Mouse (Mus musculus) lung, adult 2 months (tissue): ENCODE data around the gene Zbtb8os. TPM values are rescaled to one million over a fixed set of nuclear protein-coding genes. Genes with fewer than 3 reads are reported as not detected.
"Not testable (repeated sequence)": the region's sequence is repeated elsewhere in the genome, so short reads cannot be mapped to it uniquely, and the experiment has no call there.

ENCODE experiments used
- DNase-seq: peaks from one replicate; pipeline ENCODE4 v3.0.0; 2022
- H3K4me1 ChIP-seq: fragments of 200-500 bp; 2 replicates; pipeline ENCODE4 v1.6.1; 2011; ENCODE audit warnings: low read length; ENCODE audit not compliant: control insufficient read depth, insufficient read depth
- H3K4me3 ChIP-seq: fragments of 200-500 bp; replicated peaks from 2 replicates; pipeline ENCODE3; 2011; ENCODE audit warnings: low read depth, mild to moderate bottlenecking, control low read depth, low read length; ENCODE audit errors: extremely low read depth
- CTCF ChIP-seq: fragments of 200-500 bp; IDR thresholded peaks from 2 replicates; pipeline ENCODE4 v1.5.1; 2011; ENCODE audit warnings: mild to moderate bottlenecking, low read length, control low read depth; ENCODE audit not compliant: insufficient read depth
- POLR2A ChIP-seq: fragments of 200-500 bp; IDR thresholded peaks from 2 replicates; pipeline ENCODE4 v1.6.1; 2011; ENCODE audit warnings: low read depth, mild to moderate bottlenecking, control low read depth, low read length, borderline replicate concordance; ENCODE audit errors: extremely low read depth
- WGBS: fragments of 180-500 bp; shearing (Covaris S2); methylation state at CpG from one replicate; pipeline ENCODE4 v1.1.7; 2018; 5-methylcytosine and 5-hydroxymethylcytosine counted together
- polyA plus RNA-seq: library from polyadenylated mRNA; depleted of rRNA; stranded (reverse); fragments of >200 nt; gene quantifications from 2 replicates; pipeline ENCODE4 v1.2.3, GENCODE M21; 2012

Zbtb8os gene
- polyA plus RNA-seq, 1 experiment: 11.3 TPM

- DNase-seq: peak; percentile 68
- Histone ChIP-seq H3K4me3 (no peak overlapping the region), H3K4me1 (no peaks in the 10 kb centered on the region)
- 3% methylated on average over 1 of the region's 1 CpGs for WGBS
- TF ChIP-seq POLR2A: no peak
- peak; percentile 96 for TF ChIP-seq CTCF
These were observed 15.1 kb downstream of the Zbtb8os start for GRCm38 (mm10) chr4:129350644-129351043.

GRCm38 (mm10) chr4:129351111-129351510, 15.6 kb downstream of the Zbtb8os start:
- 70% methylated on average over 6 of the region's 6 CpGs for WGBS
- Histone ChIP-seq H3K4me3 (no peak overlapping the region), H3K4me1 (no peaks in the 10 kb centered on the region)
- DNase-seq: no peak
- TF ChIP-seq POLR2A (no peak), CTCF (no peak)

- no peak overlapping the region for H3K4me3 ChIP-seq
- H3K4me1 ChIP-seq: no peaks in the 10 kb centered on the region
- 89% methylated on average over 12 of the region's 12 CpGs for WGBS
- TF ChIP-seq POLR2A: no peak
- TF ChIP-seq CTCF: no peak
- no peak for DNase-seq
These were observed 17.7 kb downstream of the Zbtb8os start for GRCm38 (mm10) chr4:129353176-129353575.

- Histone ChIP-seq H3K4me1 (no peaks in the 10 kb centered on the region), H3K4me3 (no peak overlapping the region)
- no peak for DNase-seq
- no peak for TF ChIP-seq POLR2A
- TF ChIP-seq CTCF: no peak
- WGBS: 73% methylated on average over 15 of the region's 15 CpGs
These were observed 18.7 kb downstream of the Zbtb8os start for GRCm38 (mm10) chr4:129354236-129354635.

GRCm38 (mm10) chr4:129357613-129358163, 22.2 kb downstream of the Zbtb8os start:
- TF ChIP-seq POLR2A (no peak), CTCF (no peak)
- DNase-seq: no peak
- no peak overlapping the region for H3K4me3 ChIP-seq
- WGBS: 83% methylated on average over 15 of the region's 15 CpGs
- H3K4me1 ChIP-seq: no peaks in the 10 kb centered on the region

- H3K4me1 ChIP-seq, H3K4me3 ChIP-seq: not testable (repeated sequence)
- 88% methylated on average over 3 of the region's 3 CpGs for WGBS
These were observed 26.7 kb downstream of the Zbtb8os start for GRCm38 (mm10) chr4:129362238-129362637.

GRCm38 (mm10) chr4:129362771-129363170, 27.3 kb downstream of the Zbtb8os start:
- DNase-seq: no peak
- 62% methylated on average over 5 of the region's 5 CpGs for WGBS
- Histone ChIP-seq H3K4me1 (no peaks in the 10 kb centered on the region; the same call in 1 of the 2 replicates), H3K4me3 (no peak overlapping the region)
- no peak for TF ChIP-seq CTCF
- no peak for TF ChIP-seq POLR2A

More at GRCm38 (mm10) chr4:129362238-129362637, 26.7 kb downstream of the Zbtb8os start:
- DNase-seq: not testable (repeated sequence)

GRCm38 (mm10) chr4:129363463-129363862, 28.0 kb downstream of the Zbtb8os start:
- DNase-seq: no peak
- Histone ChIP-seq H3K4me3 (no peak overlapping the region), H3K4me1 (no peaks in the 10 kb centered on the region; the same call in 1 of the 2 replicates)
- WGBS: 83% methylated on average over 9 of the region's 9 CpGs
- no peak for TF ChIP-seq CTCF
- no peak for TF ChIP-seq POLR2A

- WGBS: 87% methylated on average over 3 of the region's 3 CpGs
- H3K4me3 ChIP-seq: no peak overlapping the region
- H3K4me1 ChIP-seq: no peaks in the 10 kb centered on the region; the same call in 1 of the 2 replicates
- no peak for TF ChIP-seq CTCF
- TF ChIP-seq POLR2A: no peak
- no peak for DNase-seq
These were observed 28.9 kb downstream of the Zbtb8os start for GRCm38 (mm10) chr4:129364379-129364778.

GRCm38 (mm10) chr4:129365224-129365623, 29.7 kb downstream of the Zbtb8os start:
- no peak for DNase-seq
- H3K4me1 ChIP-seq: no peaks in the 10 kb centered on the region; the same call in 1 of the 2 replicates
- 63% methylated on average over 5 of the region's 5 CpGs for WGBS
- H3K4me3 ChIP-seq: peak overlapping the region; percentile 13
- TF ChIP-seq CTCF (no peak), POLR2A (no peak)
